Mouse (Mus musculus) liver, adult 2 months (tissue): ENCODE results near the gene Htra2.

Source experiments
- CTCF ChIP-seq: fragments of 200-500 bp; IDR thresholded peaks from 2 replicates; pipeline ENCODE4 v1.5.1; 2011; ENCODE audit warnings: low read depth, low read length, control low read depth
- POLR2A ChIP-seq: fragments of 200-500 bp; IDR thresholded peaks from 2 replicates; pipeline ENCODE4 v1.6.1; 2011; ENCODE audit warnings: low read length, control low read depth; ENCODE audit not compliant: insufficient read depth; ENCODE audit errors: extremely low read depth

DNA sequence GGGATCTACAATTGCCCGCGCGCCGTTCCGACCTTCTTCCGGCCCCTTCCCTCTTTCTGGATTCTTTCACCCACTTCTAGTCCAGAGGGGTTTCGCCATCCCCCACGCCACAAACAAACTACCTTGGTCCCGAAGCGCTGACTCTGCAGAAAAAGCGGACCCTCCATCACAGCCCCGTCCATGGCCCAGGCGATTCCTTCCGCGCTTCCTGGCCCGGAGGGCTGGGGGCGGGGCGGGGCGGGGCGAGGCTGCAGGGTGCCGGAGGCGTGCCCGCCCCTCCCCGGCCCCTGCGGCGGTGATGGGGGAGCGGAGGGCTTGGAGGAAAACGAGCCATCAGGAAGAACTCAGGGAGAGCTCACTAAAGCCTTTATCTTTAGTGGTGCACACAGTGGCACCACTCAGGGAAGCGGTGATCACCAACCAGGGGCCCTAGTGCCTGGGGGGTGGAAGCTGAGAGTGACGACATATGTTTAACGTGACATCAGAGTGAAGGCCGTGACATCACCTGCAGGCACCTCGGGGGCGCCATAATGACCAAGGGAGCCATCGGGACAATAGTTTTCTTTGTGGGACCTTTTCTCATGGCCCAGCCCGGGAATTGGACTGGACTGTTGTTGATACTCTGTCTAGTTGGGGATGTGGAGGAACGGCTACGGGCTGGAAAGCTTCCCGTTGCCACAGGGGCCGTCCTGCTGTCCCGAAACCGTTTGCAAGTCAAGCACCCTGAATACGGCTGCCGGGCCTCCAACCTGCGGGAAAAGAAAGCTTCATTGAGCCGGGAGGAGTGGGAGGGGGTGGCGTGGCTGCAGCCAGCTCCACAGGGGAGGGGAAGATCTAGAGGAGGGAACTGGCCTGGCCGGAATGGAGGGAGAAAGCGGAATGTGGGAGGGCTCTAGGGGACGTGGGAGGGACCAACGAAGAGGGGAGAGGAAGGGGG lies 21.6 kb downstream of the Htra2 start, which contains the start of the genes Dok1 and Loxl3:
- no peak for TF ChIP-seq CTCF
- 0 out of 2 replicates have a peak, but pooled peaks have one; percentile 27 for TF ChIP-seq POLR2A
